In genomic region chr4:65126451-65127290, GRCm38 (mm10) we compare ENCODE assay signal across 8 mouse cellular contexts. TPM values are rescaled to one million over a fixed set of nuclear protein-coding genes. Genes with fewer than 3 reads are reported as not detected.
DNase-seq lines count a peak whose midpoint lies in the region; ATAC-seq and TF ChIP-seq lines count a peak whose summit lies in the region.

No protein-coding gene starts in this region.

- WGBS in forebrain, embryonic 13.5 days = 2% methylated on average over 23 of the region's 23 CpGs
- WGBS in hindbrain, embryonic 13.5 days = 6% methylated on average over 23 of the region's 23 CpGs
- 5% methylated on average over 23 of the region's 23 CpGs for WGBS in liver, adult 2 months
- WGBS in neural tube, embryonic 12.5 days = 7% methylated on average over 23 of the region's 23 CpGs

- peak; percentile 39 for DNase-seq in adrenal gland, adult 2 months
- no peak for DNase-seq in adrenal gland, postnatal 4 days (ENCODE audit: low spot score in 2 of 2)
- no peak for DNase-seq in liver, adult 2 months (ENCODE audit: extremely low read depth, low read depth, low spot score)
- no peak for DNase-seq in frontal cortex, postnatal 14 days (ENCODE audit: low spot score in 2 of 2)

- H3K9me3 ChIP-seq in forebrain, embryonic 13.5 days (replicated peaks) = no peaks in the 10 kb centered on the region
- H3K9me3 ChIP-seq in hindbrain, embryonic 13.5 days = no peaks in the 10 kb centered on the region
- H3K9me3 ChIP-seq in neural tube, embryonic 12.5 days = no peaks in the 10 kb centered on the region

- H3K4me1 ChIP-seq in bone marrow macrophage, adult 2 months (ENCODE audit: control insufficient read depth, insufficient read depth, low read length) = no peaks in the 10 kb centered on the region
- H3K4me1 ChIP-seq in forebrain, embryonic 13.5 days = peaks cover 34% of the 10 kb centered on the region
- peaks cover 28% of the 10 kb centered on the region for H3K4me1 ChIP-seq in hindbrain, embryonic 13.5 days (replicated peaks)
- H3K4me1 ChIP-seq in liver, adult 2 months (ENCODE audit: control insufficient read depth, insufficient read depth, low read length) = peaks cover 11% of the 10 kb centered on the region
- peaks cover 21% of the 10 kb centered on the region; the same call in 1 of the 2 replicates for H3K4me1 ChIP-seq in neural tube, embryonic 12.5 days

- H3K9ac ChIP-seq in forebrain, embryonic 13.5 days = peak overlapping the region; percentile 64
- H3K9ac ChIP-seq in hindbrain, embryonic 13.5 days = peak overlapping the region; percentile 67; the same call in 1 of the 2 replicates
- H3K9ac ChIP-seq in liver, adult 2 months (ENCODE audit: low read depth, low read length) = no peak overlapping the region
- 0 out of 2 replicates have a peak overlapping the region, but pooled peaks have one; percentile 17 for H3K9ac ChIP-seq in neural tube, embryonic 12.5 days

- H3K36me3 ChIP-seq in forebrain, embryonic 13.5 days (ENCODE audit: poor library complexity, severe bottlenecking) = no peaks in the 10 kb centered on the region
- H3K36me3 ChIP-seq in hindbrain, embryonic 13.5 days = no peaks in the 10 kb centered on the region
- no peaks in the 10 kb centered on the region for H3K36me3 ChIP-seq in liver, adult 2 months (ENCODE audit: control insufficient read depth, insufficient read depth, low read length)
- H3K36me3 ChIP-seq in neural tube, embryonic 12.5 days = no peaks in the 10 kb centered on the region

- peak overlapping the region; percentile 83 for H3K4me2 ChIP-seq in forebrain, embryonic 13.5 days
- H3K4me2 ChIP-seq in hindbrain, embryonic 13.5 days = peak overlapping the region; percentile 86
- H3K4me2 ChIP-seq in neural tube, embryonic 12.5 days (replicated peaks) = peak overlapping the region; percentile 91

- no peaks in the 10 kb centered on the region for H3K79me2 ChIP-seq in liver, adult 2 months (ENCODE audit: control insufficient read depth, insufficient read depth, low read length)

- no peak overlapping the region for H3K27ac ChIP-seq in bone marrow macrophage, adult 2 months (ENCODE audit: insufficient read depth, low read depth, low read length)
- H3K27ac ChIP-seq in forebrain, embryonic 13.5 days = no peak overlapping the region
- no peak overlapping the region for H3K27ac ChIP-seq in hindbrain, embryonic 13.5 days
- H3K27ac ChIP-seq in liver, adult 2 months (replicated peaks; ENCODE audit: insufficient read depth, low read depth, low read length) = no peak overlapping the region
- H3K27ac ChIP-seq in neural tube, embryonic 12.5 days = no peak overlapping the region

- H3K27me3 ChIP-seq in forebrain, embryonic 13.5 days = peaks cover 20% of the 10 kb centered on the region
- H3K27me3 ChIP-seq in hindbrain, embryonic 13.5 days = peaks cover 35% of the 10 kb centered on the region
- peaks cover 11% of the 10 kb centered on the region for H3K27me3 ChIP-seq in liver, adult 2 months (ENCODE audit: control insufficient read depth, insufficient read depth, low read length)
- peaks cover 27% of the 10 kb centered on the region for H3K27me3 ChIP-seq in neural tube, embryonic 12.5 days (replicated peaks)

- ATAC-seq in forebrain, embryonic 13.5 days = peak; percentile 60
- ATAC-seq in hindbrain, embryonic 13.5 days (ENCODE audit: low FRiP score) = no peak
- no peak; the same call in 1 of the 2 replicates for ATAC-seq in neural tube, embryonic 12.5 days (ENCODE audit: low FRiP score, low read depth)

- peak overlapping the region; percentile 59 for H3K4me3 ChIP-seq in bone marrow macrophage, adult 2 months (ENCODE audit: insufficient read depth, low read length)
- peak overlapping the region; percentile 59 for H3K4me3 ChIP-seq in forebrain, embryonic 13.5 days
- peak overlapping the region; percentile 61 for H3K4me3 ChIP-seq in hindbrain, embryonic 13.5 days
- peak overlapping the region; percentile 28 for H3K4me3 ChIP-seq in liver, adult 2 months (ENCODE audit: insufficient read depth, low read depth, low read length)
- peak overlapping the region; percentile 57 for H3K4me3 ChIP-seq in neural tube, embryonic 12.5 days

- TF ChIP-seq CTCF in bone marrow macrophage, adult 2 months (IDR thresholded peaks at IDR 0.05; ENCODE audit: low read depth, low read length) = no peak
- TF ChIP-seq CTCF in liver, adult 2 months (IDR thresholded peaks at IDR 0.05; ENCODE audit: low read depth, low read length) = no peak

- no peak for TF ChIP-seq POLR2A in bone marrow macrophage, adult 2 months (IDR thresholded peaks at IDR 0.05; ENCODE audit: borderline replicate concordance, low read depth, low read length)
- TF ChIP-seq POLR2A in liver, adult 2 months (IDR thresholded peaks at IDR 0.05; ENCODE audit: extremely low read depth, insufficient read depth, low read length) = no peak

RNA-seq across cellular contexts. Expression of gene Pappa, which starts 2.7 kb away (rescaled TPM):
- under 1 TPM; 0.37 to 0.45 TPM for total RNA-seq in adrenal gland, adult 2 months (2021)
- polyA plus RNA-seq in adrenal gland, adult 2 months (2012; rRNA removed) = 0.02 and 0.07 TPM in 2 replicates
- total RNA-seq in adrenal gland, postnatal 4 days (2021) = 1 to 10 TPM; 1.1 to 2.1 TPM
- 0.15 and 0.21 TPM in 2 replicates for polyA plus RNA-seq in bone marrow macrophage, adult 2 months (2012; ENCODE audit: insufficient read depth, insufficient read length, missing spikeins)
- 0.89 and 1.4 TPM in 2 replicates for polyA plus RNA-seq in forebrain, embryonic 13.5 days (2015; fragmentation: Nextera tagmentation; extraction: Ambion mirVana)
- polyA plus RNA-seq in hindbrain, embryonic 13.5 days (2015; fragmentation: Nextera tagmentation; extraction: Ambion mirVana) = 0.39 and 0.52 TPM in 2 replicates
- total RNA-seq in liver, adult 2 months (2014; rRNA removed) = 0.09 and 0.13 TPM in 2 replicates
- 0.02 TPM in 1 of 2 replicates, not detected in the other for polyA plus RNA-seq in liver, adult 2 months (2012; rRNA removed)
- 0.80 and 0.82 TPM in 2 replicates for polyA plus RNA-seq in neural tube, embryonic 12.5 days (2016; fragmentation: Nextera tagmentation; extraction: Ambion mirVana)
